Mouse (Mus musculus) C2C12 (cell line): ENCODE data around the gene Tyk2.

Source experiments
- CTCF ChIP-seq: IDR thresholded peaks from one replicate; pipeline ENCODE4 v1.5.1; 2011; ENCODE audit not compliant: control insufficient read depth, insufficient read depth, insufficient read length
- MAX ChIP-seq: IDR thresholded peaks from one replicate; pipeline ENCODE4 v1.6.1; 2011; ENCODE audit warnings: mild to moderate bottlenecking, control low read depth
- USF1 ChIP-seq: IDR thresholded peaks from one replicate; pipeline ENCODE4 v1.6.1; 2011; ENCODE audit warnings: low read depth, mild to moderate bottlenecking, control low read depth, moderate library complexity

DNA sequence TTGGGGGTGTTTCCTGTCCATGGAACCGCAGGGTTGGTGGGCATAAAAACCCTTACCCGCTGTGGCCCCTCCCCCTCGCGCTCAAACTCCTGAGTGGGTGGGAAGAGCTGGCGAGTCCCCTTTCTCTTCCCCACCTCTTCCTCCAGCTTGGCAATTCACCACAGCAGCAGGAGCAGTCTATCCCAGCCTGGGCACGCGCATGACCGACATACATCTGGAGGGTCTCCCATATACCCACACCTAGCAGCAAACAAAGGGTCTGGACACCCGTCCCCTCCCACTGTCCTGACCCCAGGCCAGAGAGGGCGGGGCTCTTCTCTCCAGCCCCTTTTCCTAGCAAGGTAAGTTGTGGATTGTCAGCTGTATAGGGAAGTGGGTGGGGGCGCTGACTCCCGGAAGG lies 22.3 kb upstream of the Tyk2 start:
- TF ChIP-seq CTCF (no peak), MAX (no peak), USF1 (no peak)
